Mouse (Mus musculus): ENCODE results near the gene Vmn2r99. TPM values are rescaled to one million over a fixed set of nuclear protein-coding genes. Genes with fewer than 3 reads are reported as not detected.

Gene Vmn2r99
- total RNA-seq (2021), result not detected

GRCm38 (mm10) chr17:19361649-19362048, at the start of gene Vmn2r99:
Gene Vmn2r99, plus strand, starts transcription at chr17:19361949.
- DNase-seq (ENCODE audit: low spot score in 2 of 2), result no peak
- intact Hi-C loops (cut with DNase I), result no loop called here

GRCm38 (mm10) chr17:19437623-19438022, 75.9 kb downstream of the Vmn2r99 start:
- intact Hi-C loops (cut with DNase I), result no loop called here
- DNase-seq (ENCODE audit: low spot score in 2 of 2), result no peak

GRCm38 (mm10) chr17:19444932-19445331, 83.2 kb downstream of the Vmn2r99 start:
- intact Hi-C loops (cut with DNase I), result no loop called here
- no peak for DNase-seq (ENCODE audit: low spot score in 2 of 2)

Other genes with a start within 250 kb of the Vmn2r99 start
- gene Vmn2r100, start 142.8 kb downstream of the Vmn2r99 start, total RNA-seq (2021), result not detected
- not detected for gene Vmn2r101, start 215.3 kb downstream of the Vmn2r99 start, total RNA-seq (2021)

Data from left cerebral cortex, postnatal 25 days (tissue).